Mouse (Mus musculus) embryonic fibroblast, embryonic 13.5 days (primary cell): ENCODE measurements around the gene Rsad2. TPM values are rescaled to one million over a fixed set of nuclear protein-coding genes. Genes with fewer than 3 reads are reported as not detected.

Experiments used
- H3K27ac ChIP-seq: 2 replicates; pipeline ENCODE4 v1.5.1; 2012; ENCODE audit warnings: low read length, control low read depth, inconsistent platforms; ENCODE audit not compliant: insufficient read depth
- H3K4me1 ChIP-seq: 2 replicates; pipeline ENCODE4 v1.6.1; 2011; ENCODE audit warnings: low read length; ENCODE audit not compliant: control insufficient read depth, insufficient read depth
- H3K4me3 ChIP-seq: 2 replicates; pipeline ENCODE4 v1.5.1; 2011; ENCODE audit warnings: mild to moderate bottlenecking, control low read depth, low read length; ENCODE audit not compliant: insufficient read depth
- CTCF ChIP-seq: IDR thresholded peaks from 2 replicates; pipeline ENCODE4 v1.5.1; 2011; ENCODE audit warnings: mild to moderate bottlenecking, control low read depth, low read length, moderate library complexity, borderline replicate concordance; ENCODE audit not compliant: insufficient read depth
- POLR2A ChIP-seq: IDR thresholded peaks from 2 replicates; pipeline ENCODE4 v1.6.1; 2011; ENCODE audit warnings: low read depth, mild to moderate bottlenecking, control low read depth, low read length, moderate library complexity
- polyA plus RNA-seq: library from polyadenylated mRNA; stranded (reverse); fragments of >200 nt; gene quantifications from 2 replicates; pipeline ENCODE4 v1.2.4, GENCODE M21; 2011; ENCODE audit warnings: low read depth; ENCODE audit not compliant: missing spikeins, insufficient read length

The Rsad2 gene
- polyA plus RNA-seq, 1 experiment = 1.4 TPM

GRCm38 (mm10) chr12:26415104-26415771, 41.0 kb downstream of the Rsad2 start, which contains the start of gene Rnf144a:
TSS of gene Rnf144a (minus strand) at chr12:26415254.
- TF ChIP-seq CTCF (peak; percentile 92), POLR2A (0 out of 2 replicates have a peak, but pooled peaks have one; percentile 17)
- H3K4me1 ChIP-seq = no peaks in the 10 kb centered on the region
- peak within 1 kb of the TSS; percentile 53 for H3K4me3 ChIP-seq
- H3K27ac ChIP-seq = no peak within 1 kb of the TSS

DNA sequence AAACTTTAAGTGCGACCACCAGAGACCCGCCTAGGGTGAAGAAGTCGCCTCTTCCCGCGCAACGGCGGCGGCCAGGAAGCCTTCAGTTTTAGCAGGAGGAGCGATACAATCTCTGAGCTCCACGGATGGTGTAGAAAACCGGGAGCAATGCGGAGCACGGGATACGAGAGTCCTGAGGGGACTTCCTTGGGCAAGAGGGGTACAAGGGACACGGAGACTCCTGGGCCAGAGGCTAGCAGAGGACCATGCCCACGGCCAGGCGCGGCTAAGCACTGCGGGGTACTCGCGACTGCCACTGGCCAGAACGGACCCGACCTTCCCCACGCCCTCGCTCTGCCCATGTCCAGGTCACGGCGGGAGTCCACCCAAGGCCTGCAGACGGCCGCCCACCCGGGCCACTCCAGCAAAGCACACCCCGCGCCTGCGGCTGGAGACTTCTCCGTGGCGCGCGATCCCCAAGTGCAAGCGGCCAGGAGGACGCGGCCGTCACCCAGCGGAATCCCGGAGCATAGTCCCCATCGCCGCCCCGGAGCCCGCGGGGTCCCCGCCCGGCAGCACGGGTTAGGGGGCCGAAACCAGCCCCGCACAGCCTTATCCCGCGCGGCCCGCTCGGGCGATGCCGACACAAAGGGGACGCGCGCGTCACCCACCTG, 41.7 kb downstream of the Rsad2 start:
- no peak for TF ChIP-seq CTCF
- TF ChIP-seq POLR2A = no peak
- Histone ChIP-seq H3K4me1 (no peaks in the 10 kb centered on the region), H3K27ac (no peak overlapping the region), H3K4me3 (peak overlapping the region; percentile 53)

DNA sequence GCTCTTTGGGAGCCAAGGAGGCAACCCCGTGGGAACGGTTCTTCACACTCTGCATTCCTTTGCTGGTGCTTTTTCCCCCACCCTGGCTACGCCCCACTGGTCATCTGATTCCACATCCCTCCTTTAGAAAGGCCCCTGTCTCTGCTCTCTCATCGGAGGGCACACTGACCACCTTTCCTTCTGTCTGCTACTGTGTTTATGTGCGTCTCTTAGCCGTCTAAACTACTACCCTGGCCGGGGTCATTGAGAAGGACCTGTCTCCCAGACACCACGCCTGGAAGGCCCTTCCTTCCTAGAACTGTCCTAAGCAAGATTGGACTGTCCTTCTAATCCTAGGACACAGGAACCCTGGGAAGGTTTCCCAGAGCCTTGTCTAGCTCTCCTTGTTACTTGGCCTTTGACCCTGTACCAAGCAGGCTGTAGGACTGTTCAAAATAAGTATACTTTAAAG, 42.3 kb downstream of the Rsad2 start:
- Histone ChIP-seq H3K4me3 (peak overlapping the region; percentile 53), H3K27ac (no peak overlapping the region), H3K4me1 (no peaks in the 10 kb centered on the region)
- TF ChIP-seq POLR2A (no peak), CTCF (no peak)

DNA sequence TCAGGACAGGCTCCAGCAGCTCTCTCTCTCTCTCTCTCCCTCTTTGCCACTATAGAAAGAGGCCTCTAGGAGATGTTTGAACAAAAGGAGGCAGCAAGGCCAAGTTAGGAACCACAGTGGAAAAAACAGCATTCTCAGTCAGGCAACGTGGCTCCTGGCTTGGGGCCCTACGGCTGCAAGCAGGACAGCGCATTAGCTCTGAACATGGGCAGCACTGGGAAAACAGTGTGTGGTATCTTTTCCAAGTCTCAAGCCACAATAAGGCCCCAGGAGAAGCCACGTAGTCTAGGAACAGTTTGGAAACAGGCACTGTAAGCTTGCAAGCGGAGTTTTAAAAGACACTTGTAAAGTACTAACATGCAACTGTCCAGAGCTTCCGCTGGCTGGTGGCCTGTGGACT, 43.5 kb downstream of the Rsad2 start:
- TF ChIP-seq POLR2A = no peak
- no peak for TF ChIP-seq CTCF
- Histone ChIP-seq H3K4me3 (no peak overlapping the region), H3K4me1 (no peaks in the 10 kb centered on the region), H3K27ac (no peak overlapping the region)

DNA sequence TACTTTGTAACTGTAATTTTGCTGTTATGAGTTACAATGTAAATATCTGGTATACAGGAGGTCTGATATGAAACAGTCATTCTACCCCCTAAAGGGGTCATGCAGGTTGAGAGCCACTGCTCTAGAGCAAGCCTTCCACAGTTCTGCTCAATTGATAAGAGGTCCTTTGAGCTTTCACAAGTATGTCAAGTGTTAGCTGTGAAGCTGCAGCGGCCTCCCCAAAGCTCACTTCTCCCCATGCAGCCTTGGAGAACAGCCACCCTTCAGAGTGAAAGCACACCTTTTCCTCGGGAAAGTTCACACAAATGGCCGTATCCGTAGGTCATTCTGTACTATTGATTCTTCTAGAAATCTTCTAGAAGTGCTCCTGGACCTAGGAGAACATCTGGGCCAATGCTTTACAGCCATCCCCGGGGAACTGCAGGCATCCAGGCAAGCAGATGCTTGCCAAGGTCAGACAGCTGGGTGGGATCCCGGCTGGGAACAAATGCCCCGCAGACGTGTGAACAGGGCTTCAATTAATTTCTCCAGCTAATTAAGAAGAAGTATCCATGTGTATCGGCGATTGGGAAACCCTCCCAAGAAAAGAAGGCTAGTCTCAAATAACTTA, 44.3 kb downstream of the Rsad2 start:
- no peak overlapping the region for H3K4me3 ChIP-seq
- H3K4me1 ChIP-seq = no peaks in the 10 kb centered on the region
- no peak for TF ChIP-seq POLR2A
- TF ChIP-seq CTCF = no peak
- no peak overlapping the region for H3K27ac ChIP-seq

- Histone ChIP-seq H3K4me3 (no peak overlapping the region), H3K4me1 (no peaks in the 10 kb centered on the region), H3K27ac (no peak overlapping the region)
- TF ChIP-seq CTCF = no peak
- TF ChIP-seq POLR2A = no peak
Observed at GRCm38 (mm10) chr12:26410443-26410842, 45.8 kb downstream of the Rsad2 start.

GRCm38 (mm10) chr12:26408707-26409106, 47.5 kb downstream of the Rsad2 start:
- no peak for TF ChIP-seq CTCF
- no peak for TF ChIP-seq POLR2A

GRCm38 (mm10) chr12:26404781-26405702, 51.2 kb downstream of the Rsad2 start:
- Histone ChIP-seq H3K27ac (no peak overlapping the region), H3K4me1 (peaks cover 5% of the 10 kb centered on the region), H3K4me3 (no peak overlapping the region)
- TF ChIP-seq POLR2A (no peak), CTCF (no peak)

More at GRCm38 (mm10) chr12:26408707-26409106, 47.5 kb downstream of the Rsad2 start:
- H3K4me1 ChIP-seq = no peaks in the 10 kb centered on the region; the same call in 1 of the 2 replicates
- no peak overlapping the region for H3K4me3 ChIP-seq
- no peak overlapping the region for H3K27ac ChIP-seq
